Mouse (Mus musculus) forebrain, embryonic 14.5 days (tissue): Measurements from ENCODE around the gene Wnt5a. TPM values are rescaled to one million over a fixed set of nuclear protein-coding genes. Genes with fewer than 3 reads are reported as not detected.

Experiments used
- ATAC-seq: fragments of 200-750 bp; cut with Nextera tagmentation; 2 replicates; pipeline ENCODE4 v1.8.0; 2017; ENCODE audit warnings: mild to moderate bottlenecking, moderate library complexity
- DNase-seq: peaks from one replicate; pipeline ENCODE4 v3.0.0-alpha.2; 2015; ENCODE audit warnings: low spot score
- H3K27ac ChIP-seq: fragments of 300-500 bp; sonication (generic); 2 replicates; pipeline ENCODE4 v1.5.1; 2014; ENCODE audit warnings: low read depth, mild to moderate bottlenecking, control low read depth, low read length, moderate library complexity
- H3K27me3 ChIP-seq: fragments of 300-500 bp; sonication (generic); replicated peaks from 2 replicates; pipeline ENCODE4 v1.6.1; 2014; ENCODE audit warnings: low read length, control low read depth, mixed read lengths; ENCODE audit not compliant: control insufficient read depth, insufficient read depth
- H3K36me3 ChIP-seq: fragments of 300-500 bp; sonication (generic); 2 replicates; pipeline ENCODE4 v1.6.1; 2014; ENCODE audit warnings: low read length, control low read depth; ENCODE audit not compliant: control insufficient read depth, insufficient read depth
- H3K4me1 ChIP-seq: fragments of 300-500 bp; sonication (generic); 2 replicates; pipeline ENCODE4 v1.6.1; 2014; ENCODE audit warnings: antibody characterized with exemption, low read length, control low read depth; ENCODE audit not compliant: control insufficient read depth, insufficient read depth
- H3K4me2 ChIP-seq: fragments of 300-500 bp; sonication (generic); 2 replicates; pipeline ENCODE4 v1.6.1; 2014; ENCODE audit warnings: mild to moderate bottlenecking, control low read depth, low read length
- H3K4me3 ChIP-seq: fragments of 300-500 bp; sonication (generic); 2 replicates; pipeline ENCODE4 v1.5.1; 2014; ENCODE audit warnings: low read depth, low read length, control low read depth
- H3K9ac ChIP-seq: fragments of 300-500 bp; sonication (generic); 2 replicates; pipeline ENCODE4 v1.6.1; 2014; ENCODE audit warnings: mild to moderate bottlenecking, low read length, control low read depth, moderate library complexity
- H3K9me3 ChIP-seq: fragments of 300-500 bp; sonication (generic); replicated peaks from 2 replicates; pipeline ENCODE4 v1.6.1; 2016; ENCODE audit warnings: low read length, control low read depth, mixed read lengths; ENCODE audit not compliant: control insufficient read depth
- WGBS: fragments of 180-500 bp; shearing (Covaris S2); extraction: QIAGEN DNeasy Blood & Tissue Kit; methylation state at CpG from one replicate; pipeline ENCODE4 v1.1.7; 2014; 5-methylcytosine and 5-hydroxymethylcytosine counted together
- polyA plus RNA-seq: library from polyadenylated mRNA; unstranded; fragments of >200 nt; fragmentation: Nextera tagmentation; extraction: Ambion mirVana; gene quantifications from 2 replicates; pipeline ENCODE4 v1.2.1, GENCODE M21; 2014

Gene Wnt5a
- 12.5 and 14.1 TPM in 2 replicates for polyA plus RNA-seq

DNA sequence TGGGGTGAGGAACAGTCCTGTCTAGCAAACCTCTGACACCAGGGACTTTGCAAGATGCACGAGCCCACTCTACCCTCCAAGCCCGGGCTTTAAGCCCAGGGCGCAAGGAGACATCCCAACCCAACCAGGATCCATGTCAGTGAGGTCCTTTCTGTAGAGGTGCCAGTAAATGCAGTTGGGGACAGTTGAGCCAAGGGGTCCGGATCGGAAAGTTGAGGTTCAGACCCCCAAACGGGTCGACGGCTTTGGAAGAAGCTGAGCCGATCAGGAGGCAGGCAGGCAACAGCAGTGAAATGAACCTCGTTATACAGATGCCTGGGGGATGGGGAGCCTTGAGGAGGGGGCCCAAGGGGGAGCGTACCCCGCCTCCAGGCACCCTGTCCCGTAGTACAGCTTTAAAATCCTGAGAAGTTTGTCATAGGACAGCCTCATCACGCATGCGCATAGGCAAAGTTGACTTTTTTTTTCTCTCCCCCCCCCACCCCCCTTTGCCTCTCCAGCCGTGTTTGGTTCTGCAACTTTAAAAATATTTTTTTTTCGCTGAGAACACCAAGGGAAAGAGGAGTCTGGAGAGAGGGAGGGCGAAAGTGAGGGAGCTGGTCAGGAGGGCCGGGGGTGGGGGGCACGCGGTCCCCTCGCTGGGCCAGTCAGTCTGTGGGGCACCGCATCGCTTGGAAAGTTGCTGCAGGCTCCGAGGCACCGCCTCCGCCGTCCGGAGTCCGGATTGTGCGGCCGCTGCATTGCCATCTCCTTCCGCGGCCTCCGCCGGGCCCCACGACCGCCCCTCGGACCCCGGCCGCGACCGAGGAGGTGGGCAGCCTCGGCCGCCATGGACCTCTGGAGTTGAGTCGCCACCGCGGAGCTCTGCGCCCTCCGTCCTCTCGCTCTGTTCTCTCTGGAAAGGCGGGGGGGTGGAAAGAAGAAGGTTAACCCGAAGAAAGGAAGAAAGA lies at the start of gene Wnt5a:
Wnt5a (plus strand) TSS at position 650 of the 950 bp plus-strand sequence.
- peak; percentile 40; the same call in 1 of the 2 replicates for ATAC-seq
- Histone ChIP-seq H3K36me3 (no peaks in the 10 kb centered on the region), H3K9me3 (no peaks in the 10 kb centered on the region), H3K4me3 (peak within 1 kb of the TSS; percentile 53), H3K9ac (peak within 1 kb of the TSS; percentile 71), H3K27ac (peak within 1 kb of the TSS; percentile 70), H3K4me2 (peak within 1 kb of the TSS; percentile 93), H3K4me1 (peaks cover 15% of the 10 kb centered on the region), H3K27me3 (peaks cover 26% of the 10 kb centered on the region)
- WGBS = 2% methylated on average over 52 of the region's 53 CpGs
- peak; percentile 55 for DNase-seq

DNA sequence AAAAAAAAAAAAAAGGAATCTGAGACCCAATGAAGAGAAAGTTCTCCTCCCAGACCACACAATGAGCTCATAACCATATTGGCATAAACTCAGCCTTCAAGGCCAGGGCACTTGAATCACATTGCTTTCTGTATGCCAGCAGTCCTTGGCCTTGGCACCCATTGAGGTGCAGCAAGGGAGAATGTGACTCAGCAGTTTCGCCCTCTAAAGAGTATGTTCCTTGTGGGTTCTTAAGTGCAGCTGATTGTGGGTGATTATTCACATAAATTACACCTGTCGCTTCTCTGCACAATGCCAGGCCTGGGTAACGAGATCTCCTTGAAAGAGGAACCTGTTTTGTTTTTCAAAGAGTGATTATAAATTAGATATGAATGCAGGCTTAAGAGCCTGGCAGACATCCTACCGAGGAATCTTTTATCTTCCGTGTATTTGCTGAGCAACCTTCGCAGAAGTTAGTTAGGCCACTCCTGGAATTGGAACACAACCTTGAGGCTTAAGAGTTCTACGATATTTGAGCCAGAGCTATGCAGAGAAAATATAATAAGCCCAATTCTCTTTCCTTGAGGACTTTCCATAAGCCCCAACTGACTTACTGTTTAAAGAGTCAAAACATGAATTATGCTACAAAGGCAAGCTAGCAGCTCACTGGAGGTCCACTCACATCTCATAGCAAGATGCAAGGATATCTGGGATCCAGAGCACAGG lies 48.0 kb upstream of the Wnt5a start:
- Histone ChIP-seq H3K27ac (no peak overlapping the region), H3K4me2 (no peak overlapping the region), H3K9ac (no peak overlapping the region), H3K36me3 (no peaks in the 10 kb centered on the region), H3K27me3 (no peaks in the 10 kb centered on the region), H3K4me1 (no peaks in the 10 kb centered on the region), H3K4me3 (no peak overlapping the region), H3K9me3 (no peaks in the 10 kb centered on the region)
- DNase-seq (no peak), ATAC-seq (no peak)
- WGBS = 46% methylated on average over 7 of the region's 7 CpGs

DNA sequence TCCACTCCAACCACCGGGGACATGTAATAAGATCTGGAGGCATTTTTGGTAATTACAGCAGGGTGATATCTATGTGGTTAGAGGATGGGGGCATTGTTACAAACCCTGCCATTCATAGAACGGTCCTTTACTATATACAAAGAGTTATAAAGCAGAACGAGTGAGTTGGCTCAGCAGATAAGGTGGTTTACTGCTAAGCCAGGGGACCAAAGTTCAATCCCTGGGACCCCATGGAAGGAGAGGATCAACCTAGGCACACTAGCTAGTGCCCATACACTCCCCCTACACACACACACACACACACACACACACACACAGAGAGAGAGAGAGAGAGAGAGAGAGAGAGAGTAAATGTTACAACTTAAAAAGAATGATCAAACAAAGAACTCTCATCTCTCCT lies 47.1 kb upstream of the Wnt5a start:
- Histone ChIP-seq H3K4me1 (no peaks in the 10 kb centered on the region), H3K9me3 (no peaks in the 10 kb centered on the region), H3K36me3 (no peaks in the 10 kb centered on the region), H3K4me2 (no peak overlapping the region), H3K27me3 (peaks cover under 1% of the 10 kb centered on the region; the same call in 1 of the 2 replicates), H3K27ac (no peak overlapping the region), H3K4me3 (no peak overlapping the region), H3K9ac (no peak overlapping the region)
- 77% methylated on average over 3 of the region's 3 CpGs for WGBS
- DNase-seq (no peak), ATAC-seq (no peak)

DNA sequence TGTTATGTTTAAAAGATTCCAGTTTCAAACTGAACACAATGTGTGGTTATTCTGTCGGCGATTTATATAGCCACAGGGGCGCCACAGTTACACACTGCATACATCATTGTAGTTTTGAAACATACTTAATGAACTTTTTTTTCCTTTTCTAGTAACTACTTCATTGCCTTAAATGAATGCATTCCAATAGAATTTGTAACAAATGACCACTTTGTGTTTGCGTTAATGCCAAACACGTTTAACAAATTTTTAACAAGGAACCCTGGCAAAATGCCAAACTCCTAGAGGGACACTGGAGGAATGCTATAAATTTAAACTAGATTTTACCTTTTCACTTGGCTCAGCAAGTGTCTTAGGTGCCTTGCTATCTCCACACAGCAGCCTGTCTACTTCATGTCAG lies 36.6 kb upstream of the Wnt5a start:
- H3K27ac ChIP-seq = no peak overlapping the region
- H3K4me3 ChIP-seq = no peak overlapping the region
- H3K4me2 ChIP-seq = no peak overlapping the region
- 13% methylated on average over 5 of the region's 5 CpGs for WGBS
- H3K4me1 ChIP-seq = no peaks in the 10 kb centered on the region
- no peaks in the 10 kb centered on the region for H3K9me3 ChIP-seq
- H3K27me3 ChIP-seq = peaks cover 18% of the 10 kb centered on the region; the same call in 1 of the 2 replicates
- DNase-seq (peak; percentile 62), ATAC-seq (no peak)
- H3K36me3 ChIP-seq = no peaks in the 10 kb centered on the region
- H3K9ac ChIP-seq = no peak overlapping the region

DNA sequence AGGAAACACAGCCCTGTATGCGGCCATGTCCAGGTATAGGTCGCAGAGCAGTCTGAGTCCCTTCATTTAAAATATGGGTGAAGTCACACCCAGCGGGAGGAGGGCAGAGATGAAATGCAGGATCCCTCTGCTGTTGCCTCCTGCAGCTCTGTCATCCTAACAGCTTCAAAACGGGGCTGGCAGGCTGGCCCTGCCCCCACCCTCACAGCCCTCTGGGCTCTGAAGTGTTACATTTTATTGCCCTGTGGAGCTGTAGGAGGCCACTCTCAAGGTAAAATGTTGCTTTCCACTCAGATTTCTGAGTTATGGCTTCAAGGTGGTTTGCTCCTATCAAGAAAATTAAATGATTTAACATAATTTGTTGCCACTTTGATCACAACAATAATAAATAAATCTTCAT lies 34.9 kb upstream of the Wnt5a start:
- Histone ChIP-seq H3K9ac (no peak overlapping the region), H3K27me3 (peaks cover 18% of the 10 kb centered on the region; the same call in 1 of the 2 replicates), H3K27ac (no peak overlapping the region), H3K36me3 (no peaks in the 10 kb centered on the region), H3K9me3 (no peaks in the 10 kb centered on the region), H3K4me1 (no peaks in the 10 kb centered on the region), H3K4me2 (no peak overlapping the region), H3K4me3 (no peak overlapping the region)
- 43% methylated on average over 4 of the region's 4 CpGs for WGBS
- no peak for ATAC-seq
- DNase-seq = no peak

DNA sequence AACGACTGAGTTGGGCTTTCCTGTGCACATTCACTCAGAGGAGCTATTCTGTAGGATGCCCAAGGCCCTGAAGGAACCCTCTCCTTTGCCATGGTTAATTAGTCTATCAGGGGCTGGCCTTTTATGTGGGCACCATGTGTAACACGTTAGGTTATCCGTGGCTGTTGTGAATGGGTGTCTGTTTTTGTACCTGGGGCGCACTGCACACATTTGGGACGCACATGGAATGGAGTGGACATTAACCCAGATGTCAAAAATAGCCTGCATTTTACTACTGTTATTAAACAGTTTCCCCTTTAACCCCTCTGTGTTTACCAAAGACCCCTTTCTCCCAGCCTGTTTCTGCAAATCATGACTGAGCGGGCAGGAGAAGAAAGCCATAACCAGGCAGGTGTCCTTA lies 34.3 kb upstream of the Wnt5a start:
- Histone ChIP-seq H3K9ac (no peak overlapping the region), H3K36me3 (no peaks in the 10 kb centered on the region), H3K4me1 (peaks cover 4% of the 10 kb centered on the region; the same call in 1 of the 2 replicates), H3K4me3 (no peak overlapping the region), H3K9me3 (no peaks in the 10 kb centered on the region), H3K27ac (no peak overlapping the region), H3K4me2 (no peak overlapping the region), H3K27me3 (peaks cover 18% of the 10 kb centered on the region; the same call in 1 of the 2 replicates)
- WGBS = 68% methylated on average over 6 of the region's 6 CpGs
- no peak for ATAC-seq
- DNase-seq = no peak

DNA sequence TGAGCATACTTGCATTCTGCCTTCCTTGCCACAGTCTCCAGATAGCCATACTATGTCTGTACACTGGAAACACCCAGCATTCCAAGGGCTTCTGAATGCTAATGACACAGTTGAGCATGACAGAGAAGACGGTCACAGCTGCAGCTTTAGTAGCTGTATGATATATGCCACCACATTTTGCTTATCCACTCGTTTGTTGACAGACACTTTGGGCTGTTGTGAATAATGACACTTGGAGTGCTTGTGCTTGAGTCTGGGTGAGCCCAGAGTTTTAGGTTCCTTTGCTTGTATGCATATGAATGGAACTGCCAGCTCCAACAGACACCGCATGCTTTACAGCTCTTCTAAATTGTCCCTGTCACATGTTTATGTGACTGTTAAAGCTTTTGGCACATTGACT lies 29.5 kb upstream of the Wnt5a start:
- H3K27me3 ChIP-seq = peaks cover 9% of the 10 kb centered on the region; the same call in 1 of the 2 replicates
- 37% methylated on average over 3 of the region's 3 CpGs for WGBS
- H3K9ac ChIP-seq = no peak overlapping the region
- peak overlapping the region; percentile 44; the same call in 1 of the 2 replicates for H3K27ac ChIP-seq
- peak; percentile 74 for DNase-seq
- peaks cover 6% of the 10 kb centered on the region for H3K4me1 ChIP-seq
- no peak overlapping the region for H3K4me3 ChIP-seq
- H3K4me2 ChIP-seq = no peak overlapping the region
- H3K9me3 ChIP-seq = no peaks in the 10 kb centered on the region
- H3K36me3 ChIP-seq = no peaks in the 10 kb centered on the region
- peak; percentile 79 for ATAC-seq

DNA sequence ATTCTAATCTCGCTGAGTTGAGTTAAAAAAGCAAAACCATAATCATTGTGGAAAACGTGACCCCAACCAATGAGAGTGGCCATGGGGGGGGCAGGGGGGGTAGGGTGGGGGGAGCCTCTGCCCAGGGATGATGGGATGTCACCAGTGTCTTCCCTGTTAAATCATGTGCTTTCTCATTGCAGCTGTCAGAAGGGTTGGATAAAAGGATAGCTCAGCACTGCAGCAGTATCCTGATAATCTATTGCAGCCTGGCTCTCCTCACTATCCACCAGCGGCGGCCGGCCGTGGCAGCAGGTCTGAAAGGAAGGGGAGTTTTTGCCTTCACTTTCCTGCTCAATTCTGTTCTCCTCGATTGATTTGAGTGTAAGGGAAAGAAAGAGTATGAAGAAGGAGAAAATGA lies 29.1 kb upstream of the Wnt5a start:
- H3K4me1 ChIP-seq = peaks cover 6% of the 10 kb centered on the region
- H3K4me2 ChIP-seq = no peak overlapping the region; the same call in 1 of the 2 replicates
- peaks cover 5% of the 10 kb centered on the region; the same call in 1 of the 2 replicates for H3K27me3 ChIP-seq
- peak overlapping the region; percentile 44; the same call in 1 of the 2 replicates for H3K27ac ChIP-seq
- ATAC-seq (peak; percentile 85), DNase-seq (no peak)
- WGBS = 28% methylated on average over 7 of the region's 7 CpGs
- H3K36me3 ChIP-seq = no peaks in the 10 kb centered on the region
- H3K9ac ChIP-seq = no peak overlapping the region
- H3K4me3 ChIP-seq = no peak overlapping the region
- no peaks in the 10 kb centered on the region for H3K9me3 ChIP-seq
